In the genomic region with DNA sequence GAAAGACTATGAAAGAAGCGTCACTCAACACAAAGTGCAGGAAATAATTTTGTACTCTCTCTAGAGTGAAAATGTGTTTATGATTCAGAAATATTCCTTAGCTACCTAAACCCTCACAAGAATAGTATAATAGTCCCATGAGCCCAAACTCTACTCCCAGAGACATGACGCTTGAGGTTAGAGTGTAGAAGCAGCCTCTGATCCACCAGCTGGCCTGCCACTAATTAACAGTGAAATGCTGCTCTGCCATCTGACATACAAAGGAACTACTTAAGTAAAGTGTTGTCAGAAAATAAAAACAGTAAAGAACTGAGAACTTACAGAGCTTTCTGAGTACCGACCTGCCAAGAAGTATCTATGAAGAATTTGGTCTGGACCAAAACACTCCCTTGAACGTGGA, we compare ENCODE assay signal across 25 mouse cellular contexts. TPM values are rescaled to one million over a fixed set of nuclear protein-coding genes. Genes with fewer than 3 reads are reported as not detected.
"Had no signal": no experiment of that assay in that cellular context is flagged by ENCODE, and none has a peak within 500 bp of the region (broad histone marks: within the 10 kb centered on the region; RNA-seq: fewer than 3 reads in every experiment).

No protein-coding gene starts in this region.

- H3K27me3 ChIP-seq: limb, embryonic 12.5 days; limb, embryonic 15.5 days; liver, embryonic 13.5 days; neural tube, embryonic 12.5 days; neural tube, embryonic 15.5 days had no signal

- DNase-seq: kidney, postnatal 4 days; liver, embryonic 13.5 days; lung, adult 2 months; lung, postnatal 14 days; lung, postnatal 4 days; midbrain, embryonic 14.5 days; right cerebral cortex, adult 18-20 months; right cerebral cortex, postnatal 14 days; right cerebral cortex, postnatal 4 days; thymus, adult 2 months; thymus, postnatal 14 days; thymus, postnatal 4 days had no signal

- H3K4me2 ChIP-seq: limb, embryonic 12.5 days; limb, embryonic 15.5 days; liver, embryonic 13.5 days; midbrain, embryonic 11.5 days; neural tube, embryonic 12.5 days; neural tube, embryonic 15.5 days had no signal

- H3K27ac ChIP-seq: limb, embryonic 12.5 days; limb, embryonic 15.5 days; liver, embryonic 13.5 days; neural tube, embryonic 12.5 days; neural tube, embryonic 15.5 days; stomach, postnatal 0 days had no signal

- H3K9me3 ChIP-seq: limb, embryonic 12.5 days; limb, embryonic 15.5 days; liver, embryonic 13.5 days; neural tube, embryonic 12.5 days; neural tube, embryonic 15.5 days had no signal

- H3K9ac ChIP-seq: limb, embryonic 12.5 days; limb, embryonic 15.5 days; liver, embryonic 13.5 days; neural tube, embryonic 12.5 days; neural tube, embryonic 15.5 days had no signal

- H3K4me3 ChIP-seq: limb, embryonic 12.5 days; limb, embryonic 15.5 days; liver, embryonic 13.5 days; neural tube, embryonic 12.5 days; neural tube, embryonic 15.5 days had no signal

- H3K4me1 ChIP-seq: neural tube, embryonic 12.5 days; neural tube, embryonic 15.5 days had no signal

RNA-seq across cellular contexts. Expression of gene Gm20379, which starts 3.3 kb away (rescaled TPM):
- total RNA-seq: layer of hippocampus, adult 18-20 months; layer of hippocampus, postnatal 25 days; left cerebral cortex, adult 18-20 months; left cerebral cortex, postnatal 25 days; megakaryocyte progenitor cell, adult 5-6 weeks; megakaryocyte-erythroid progenitor cell, adult 5-6 weeks; midbrain, postnatal 0 days had no signal
- polyA plus RNA-seq: lung, adult 2 months; thymus, adult 2 months had no signal
